Mouse (Mus musculus) neural tube, embryonic 14.5 days (tissue): ENCODE measurements around the gene Dusp22. TPM values are rescaled to one million over a fixed set of nuclear protein-coding genes. Genes with fewer than 3 reads are reported as not detected.

Experiments used
- ATAC-seq: fragments of 200-750 bp; cut with Nextera tagmentation; 2 replicates; pipeline ENCODE4 v1.8.0; 2017; ENCODE audit warnings: low read depth, mild to moderate bottlenecking, moderate TSS enrichment, moderate library complexity
- H3K27ac ChIP-seq: fragments of 300-500 bp; sonication (generic); 2 replicates; pipeline ENCODE4 v1.5.1; 2014; ENCODE audit warnings: low read depth, mild to moderate bottlenecking, control low read depth, low read length, moderate library complexity, mixed read lengths
- H3K27me3 ChIP-seq: fragments of 300-500 bp; sonication (generic); 2 replicates; pipeline ENCODE4 v1.6.1; 2014; ENCODE audit warnings: low read length; ENCODE audit not compliant: control insufficient read depth, insufficient read depth
- H3K36me3 ChIP-seq: fragments of 300-500 bp; sonication (generic); 2 replicates; pipeline ENCODE4 v1.6.1; 2014; ENCODE audit warnings: low read length, mixed read lengths; ENCODE audit not compliant: control insufficient read depth, insufficient read depth
- H3K4me1 ChIP-seq: fragments of 300-500 bp; sonication (generic); 2 replicates; pipeline ENCODE4 v1.6.1; 2014; ENCODE audit warnings: low read length; ENCODE audit not compliant: control insufficient read depth, insufficient read depth
- H3K4me2 ChIP-seq: fragments of 300-500 bp; sonication (generic); 2 replicates; pipeline ENCODE4 v1.6.1; 2014; ENCODE audit warnings: mild to moderate bottlenecking, low read depth, low read length, control low read depth
- H3K4me3 ChIP-seq: fragments of 300-500 bp; sonication (generic); 2 replicates; pipeline ENCODE4 v1.5.1; 2014; ENCODE audit warnings: low read depth, low read length, control low read depth, mixed read lengths
- H3K9ac ChIP-seq: fragments of 300-500 bp; sonication (generic); replicated peaks from 2 replicates; pipeline ENCODE4 v1.6.1; 2014; ENCODE audit warnings: low read depth, mild to moderate bottlenecking, control low read depth, low read length, mixed read lengths
- H3K9me3 ChIP-seq: fragments of 300-500 bp; sonication (generic); 2 replicates; pipeline ENCODE4 v1.6.1; 2016; ENCODE audit warnings: low read length; ENCODE audit not compliant: control insufficient read depth
- WGBS: fragments of 180-500 bp; shearing (Covaris S2); extraction: QIAGEN DNeasy Blood & Tissue Kit; methylation state at CpG from one replicate; pipeline ENCODE4 v1.1.7; 2014; 5-methylcytosine and 5-hydroxymethylcytosine counted together
- polyA plus RNA-seq: library from polyadenylated mRNA; unstranded; fragments of >200 nt; fragmentation: Nextera tagmentation; extraction: Ambion mirVana; gene quantifications from 2 replicates; pipeline ENCODE4 v1.2.1, GENCODE M21; 2014

Dusp22 gene
- polyA plus RNA-seq, 1 experiment from 2014 or later = 34.0 TPM

GRCm38 (mm10) chr13:30736721-30737120 lies 76.9 kb downstream of the Dusp22 start:
- ATAC-seq = no peak
- H3K36me3 ChIP-seq = no peaks in the 10 kb centered on the region
- 88% methylated on average over 5 of the region's 5 CpGs for WGBS

GRCm38 (mm10) chr13:30737257-30737656 lies 77.5 kb downstream of the Dusp22 start:
- no peaks in the 10 kb centered on the region for H3K27me3 ChIP-seq
- H3K9me3 ChIP-seq = no peaks in the 10 kb centered on the region
- no peaks in the 10 kb centered on the region for H3K36me3 ChIP-seq
- H3K4me2 ChIP-seq = no peak overlapping the region
- H3K4me3 ChIP-seq = no peak overlapping the region
- no peak for ATAC-seq
- no peak overlapping the region for H3K9ac ChIP-seq
- WGBS = 78% methylated on average over 2 of the region's 2 CpGs
- no peak overlapping the region for H3K27ac ChIP-seq
- H3K4me1 ChIP-seq = no peaks in the 10 kb centered on the region

More at GRCm38 (mm10) chr13:30736721-30737120, 76.9 kb downstream of the Dusp22 start:
- Histone ChIP-seq H3K27me3 (no peaks in the 10 kb centered on the region), H3K27ac (no peak overlapping the region), H3K9me3 (no peaks in the 10 kb centered on the region), H3K9ac (no peak overlapping the region), H3K4me1 (no peaks in the 10 kb centered on the region), H3K4me3 (no peak overlapping the region), H3K4me2 (no peak overlapping the region)

GRCm38 (mm10) chr13:30738310-30738840 lies 78.6 kb downstream of the Dusp22 start:
- Histone ChIP-seq H3K36me3 (no peaks in the 10 kb centered on the region), H3K9ac (no peak overlapping the region), H3K4me1 (no peaks in the 10 kb centered on the region), H3K27ac (no peak overlapping the region), H3K9me3 (no peaks in the 10 kb centered on the region), H3K4me2 (no peak overlapping the region), H3K4me3 (no peak overlapping the region), H3K27me3 (no peaks in the 10 kb centered on the region)
- 81% methylated on average over 4 of the region's 4 CpGs for WGBS
- ATAC-seq = no peak

GRCm38 (mm10) chr13:30741172-30741571 lies 81.4 kb downstream of the Dusp22 start:
- H3K4me3 ChIP-seq = no peak overlapping the region
- no peaks in the 10 kb centered on the region for H3K4me1 ChIP-seq
- no peaks in the 10 kb centered on the region for H3K36me3 ChIP-seq
- H3K27ac ChIP-seq = no peak overlapping the region
- H3K4me2 ChIP-seq = no peak overlapping the region
- H3K27me3 ChIP-seq = no peaks in the 10 kb centered on the region
- H3K9me3 ChIP-seq = no peaks in the 10 kb centered on the region
- no peak overlapping the region for H3K9ac ChIP-seq
- WGBS = 79% methylated on average over 5 of the region's 5 CpGs
- ATAC-seq = no peak

GRCm38 (mm10) chr13:30742411-30742970 lies 82.7 kb downstream of the Dusp22 start:
- Histone ChIP-seq H3K27me3 (no peaks in the 10 kb centered on the region), H3K4me1 (no peaks in the 10 kb centered on the region), H3K4me3 (no peak overlapping the region), H3K36me3 (no peaks in the 10 kb centered on the region), H3K9me3 (no peaks in the 10 kb centered on the region), H3K4me2 (no peak overlapping the region), H3K27ac (no peak overlapping the region), H3K9ac (no peak overlapping the region)
- no peak for ATAC-seq
- 78% methylated on average over 6 of the region's 6 CpGs for WGBS

GRCm38 (mm10) chr13:30745121-30745520 lies 85.3 kb downstream of the Dusp22 start:
- Histone ChIP-seq H3K9ac (no peak overlapping the region), H3K4me1 (peaks cover 9% of the 10 kb centered on the region; the same call in 1 of the 2 replicates), H3K4me3 (no peak overlapping the region), H3K4me2 (no peak overlapping the region), H3K27ac (no peak overlapping the region), H3K27me3 (peaks cover 24% of the 10 kb centered on the region), H3K9me3 (no peaks in the 10 kb centered on the region), H3K36me3 (no peaks in the 10 kb centered on the region)
- 76% methylated on average over 7 of the region's 7 CpGs for WGBS
- no peak for ATAC-seq

GRCm38 (mm10) chr13:30747068-30747467 lies 87.3 kb downstream of the Dusp22 start:
- peaks cover 42% of the 10 kb centered on the region for H3K27me3 ChIP-seq
- no peak overlapping the region for H3K4me2 ChIP-seq
- H3K4me3 ChIP-seq = no peak overlapping the region
- no peak for ATAC-seq
- 74% methylated on average over 5 of the region's 5 CpGs for WGBS
- H3K27ac ChIP-seq = no peak overlapping the region
- no peaks in the 10 kb centered on the region for H3K36me3 ChIP-seq
- no peaks in the 10 kb centered on the region for H3K9me3 ChIP-seq
- H3K4me1 ChIP-seq = peaks cover 13% of the 10 kb centered on the region; the same call in 1 of the 2 replicates
- H3K9ac ChIP-seq = no peak overlapping the region

GRCm38 (mm10) chr13:30747504-30747903 lies 87.7 kb downstream of the Dusp22 start:
- Histone ChIP-seq H3K27ac (no peak overlapping the region), H3K4me1 (peaks cover 13% of the 10 kb centered on the region; the same call in 1 of the 2 replicates), H3K9me3 (no peaks in the 10 kb centered on the region), H3K27me3 (peaks cover 42% of the 10 kb centered on the region), H3K9ac (no peak overlapping the region), H3K4me3 (no peak overlapping the region), H3K4me2 (no peak overlapping the region), H3K36me3 (no peaks in the 10 kb centered on the region)
- WGBS = 76% methylated on average over 11 of the region's 11 CpGs
- no peak for ATAC-seq

GRCm38 (mm10) chr13:30748321-30748720 lies 88.5 kb downstream of the Dusp22 start:
- no peaks in the 10 kb centered on the region for H3K36me3 ChIP-seq
- no peaks in the 10 kb centered on the region for H3K9me3 ChIP-seq
- no peak overlapping the region for H3K4me3 ChIP-seq
- H3K4me1 ChIP-seq = peaks cover 13% of the 10 kb centered on the region; the same call in 1 of the 2 replicates
- H3K9ac ChIP-seq = no peak overlapping the region
- WGBS = 60% methylated on average over 11 of the region's 11 CpGs
- H3K27ac ChIP-seq = no peak overlapping the region
- H3K27me3 ChIP-seq = peaks cover 44% of the 10 kb centered on the region
- H3K4me2 ChIP-seq = no peak overlapping the region
- ATAC-seq = no peak
